Mouse (Mus musculus): ENCODE data around the gene Zfp646. TPM values are rescaled to one million over a fixed set of nuclear protein-coding genes. Genes with fewer than 3 reads are reported as not detected.

Zfp646 gene
- polyA plus RNA-seq, 1 experiment from 2014 or later, result 10.2 TPM

Other genes with a start within 250 kb of the Zfp646 start
- gene Bcl7c, start 167.3 kb upstream of the Zfp646 start, polyA plus RNA-seq (2015; fragmentation: Nextera tagmentation; extraction: Ambion mirVana), result 41.2 and 44.9 TPM in 2 replicates
- gene Ctf1, start 163.5 kb upstream of the Zfp646 start, polyA plus RNA-seq (2015; fragmentation: Nextera tagmentation; extraction: Ambion mirVana), result 4.5 and 4.9 TPM in 2 replicates
- not detected in 2 replicates for gene Ctf2, start 144.1 kb upstream of the Zfp646 start, polyA plus RNA-seq (2015; fragmentation: Nextera tagmentation; extraction: Ambion mirVana)
- gene Fbxl19, start 131.7 kb upstream of the Zfp646 start, polyA plus RNA-seq (2015; fragmentation: Nextera tagmentation; extraction: Ambion mirVana), result 8.0 and 8.8 TPM in 2 replicates
- 9.7 and 9.9 TPM in 2 replicates for gene Orai3, start 106.4 kb upstream of the Zfp646 start, polyA plus RNA-seq (2015; fragmentation: Nextera tagmentation; extraction: Ambion mirVana)
- 19.0 and 20.9 TPM in 2 replicates for gene Setd1a, start 99.6 kb upstream of the Zfp646 start, polyA plus RNA-seq (2015; fragmentation: Nextera tagmentation; extraction: Ambion mirVana)
- not detected in 2 replicates for gene Gm49388, start 90.6 kb upstream of the Zfp646 start, polyA plus RNA-seq (2015; fragmentation: Nextera tagmentation; extraction: Ambion mirVana)
- gene Hsd3b7, start 75.6 kb upstream of the Zfp646 start, polyA plus RNA-seq (2015; fragmentation: Nextera tagmentation; extraction: Ambion mirVana), result 9.5 and 9.8 TPM in 2 replicates
- 18.9 and 25.4 TPM in 2 replicates for gene Stx4a, start 51.9 kb upstream of the Zfp646 start, polyA plus RNA-seq (2015; fragmentation: Nextera tagmentation; extraction: Ambion mirVana)
- gene Stx1b, start 51.7 kb upstream of the Zfp646 start, polyA plus RNA-seq (2015; fragmentation: Nextera tagmentation; extraction: Ambion mirVana), result 38.4 and 39.8 TPM in 2 replicates
- 32.5 and 35.1 TPM in 2 replicates for gene Zfp668, start 607 bp downstream of the Zfp646 start, polyA plus RNA-seq (2015; fragmentation: Nextera tagmentation; extraction: Ambion mirVana)
- 0.70 and 0.87 TPM in 2 replicates for gene Prss53, start 14.7 kb downstream of the Zfp646 start, polyA plus RNA-seq (2015; fragmentation: Nextera tagmentation; extraction: Ambion mirVana)
- gene Gm21974, start 19.2 kb downstream of the Zfp646 start, polyA plus RNA-seq (2015; fragmentation: Nextera tagmentation; extraction: Ambion mirVana), result not detected in 2 replicates
- gene Vkorc1, start 19.4 kb downstream of the Zfp646 start, polyA plus RNA-seq (2015; fragmentation: Nextera tagmentation; extraction: Ambion mirVana), result 73.8 and 77.6 TPM in 2 replicates
- gene Bckdk, start 27.9 kb downstream of the Zfp646 start, polyA plus RNA-seq (2015; fragmentation: Nextera tagmentation; extraction: Ambion mirVana), result 55.3 and 64.4 TPM in 2 replicates
- gene Kat8, start 36.3 kb downstream of the Zfp646 start, polyA plus RNA-seq (2015; fragmentation: Nextera tagmentation; extraction: Ambion mirVana), result 47.1 and 55.8 TPM in 2 replicates
- 0.18 and 0.58 TPM in 2 replicates for gene Prss8, start 53.9 kb downstream of the Zfp646 start, polyA plus RNA-seq (2015; fragmentation: Nextera tagmentation; extraction: Ambion mirVana)
- gene Prss36, start 70.5 kb downstream of the Zfp646 start, polyA plus RNA-seq (2015; fragmentation: Nextera tagmentation; extraction: Ambion mirVana), result 13.7 and 14.8 TPM in 2 replicates
- 376 and 434 TPM in 2 replicates for gene Fus, start 91.2 kb downstream of the Zfp646 start, polyA plus RNA-seq (2015; fragmentation: Nextera tagmentation; extraction: Ambion mirVana)
- gene Pycard, start 117.6 kb downstream of the Zfp646 start, polyA plus RNA-seq (2015; fragmentation: Nextera tagmentation; extraction: Ambion mirVana), result 7.0 and 7.4 TPM in 2 replicates
- 0.33 TPM in 1 of 2 replicates, not detected in the other for gene Trim72, start 127.7 kb downstream of the Zfp646 start, polyA plus RNA-seq (2015; fragmentation: Nextera tagmentation; extraction: Ambion mirVana)
- 0.98 and 1.0 TPM in 2 replicates for gene Itgam, start 186.4 kb downstream of the Zfp646 start, polyA plus RNA-seq (2015; fragmentation: Nextera tagmentation; extraction: Ambion mirVana)
- not detected in 2 replicates for gene Gm49368, start 186.5 kb downstream of the Zfp646 start, polyA plus RNA-seq (2015; fragmentation: Nextera tagmentation; extraction: Ambion mirVana)

Measured in neural tube, embryonic 13.5 days (tissue).